Mouse (Mus musculus) naive thymus-derived CD4-positive, alpha-beta T cell, adult 2 months (primary cell): ENCODE measurements around the gene Hmgn5.

Experiments used
- DNase-seq: peaks from one replicate; pipeline ENCODE4 v3.0.0-alpha.2; 2011; ENCODE audit warnings: low read depth

Hmgn5 gene

DNA sequence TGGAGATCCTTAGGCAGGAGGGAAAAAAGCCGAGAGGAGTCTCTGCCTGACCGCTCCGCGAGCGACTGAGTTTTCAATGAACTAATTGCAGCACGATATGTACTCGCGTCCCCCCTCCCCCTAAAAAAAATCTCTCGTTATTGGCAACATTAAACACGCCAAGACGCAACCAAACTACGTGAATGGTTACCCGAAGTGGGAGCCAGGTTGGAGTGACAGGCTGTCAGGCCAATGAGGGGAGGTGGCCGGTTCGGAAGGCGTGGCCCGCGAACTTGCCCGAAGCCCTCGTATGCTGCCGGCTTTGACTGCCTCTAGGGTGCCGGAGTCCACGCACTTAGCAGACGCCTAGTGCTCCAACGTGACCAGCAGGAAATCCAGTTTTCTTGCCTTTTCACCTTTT lies at the start of gene Hmgn5:
TSS of gene Hmgn5 (minus strand) at position 122 of the 400 bp plus-strand sequence.
- peak; percentile 93 for DNase-seq

DNA sequence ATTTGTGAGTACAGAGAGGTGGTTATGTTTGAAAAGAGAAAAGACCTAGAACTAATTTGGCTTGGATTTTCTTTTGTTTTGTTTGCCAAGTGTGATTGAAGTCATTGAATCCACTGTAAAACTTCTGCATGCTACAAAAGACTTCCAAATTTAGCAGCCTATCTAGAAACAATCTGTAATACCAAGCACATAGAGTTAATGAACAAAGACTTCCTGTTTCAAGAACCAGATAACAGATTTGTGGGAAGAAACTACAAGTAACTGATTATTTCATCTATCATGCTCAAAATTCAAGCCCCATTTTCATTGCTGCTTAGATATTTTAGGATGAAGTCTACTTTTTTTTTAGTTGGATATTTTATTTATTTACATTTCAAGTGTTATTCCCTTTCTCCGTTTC lies 34.6 kb upstream of the Hmgn5 start:
- DNase-seq: no peak

DNA sequence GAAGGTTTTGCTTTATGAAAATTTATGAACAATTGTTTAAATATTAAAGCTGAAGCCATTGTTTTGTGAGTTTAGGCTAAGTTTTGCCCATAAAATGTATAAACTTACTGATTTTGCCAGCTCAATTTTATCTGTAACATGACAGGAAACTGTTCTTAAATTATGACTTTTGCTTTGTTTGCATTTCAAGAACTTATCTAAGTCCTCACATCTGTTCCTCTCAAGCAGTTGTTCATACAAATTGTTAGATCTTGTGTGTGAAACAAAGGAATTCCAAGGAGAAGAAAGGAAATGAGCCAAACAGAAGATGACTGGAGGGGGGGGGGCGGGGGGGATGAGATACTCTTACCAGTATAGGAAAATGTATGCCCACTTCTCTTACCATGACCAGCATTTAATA lies 13.0 kb upstream of the Hmgn5 start:
- DNase-seq: no peak

DNA sequence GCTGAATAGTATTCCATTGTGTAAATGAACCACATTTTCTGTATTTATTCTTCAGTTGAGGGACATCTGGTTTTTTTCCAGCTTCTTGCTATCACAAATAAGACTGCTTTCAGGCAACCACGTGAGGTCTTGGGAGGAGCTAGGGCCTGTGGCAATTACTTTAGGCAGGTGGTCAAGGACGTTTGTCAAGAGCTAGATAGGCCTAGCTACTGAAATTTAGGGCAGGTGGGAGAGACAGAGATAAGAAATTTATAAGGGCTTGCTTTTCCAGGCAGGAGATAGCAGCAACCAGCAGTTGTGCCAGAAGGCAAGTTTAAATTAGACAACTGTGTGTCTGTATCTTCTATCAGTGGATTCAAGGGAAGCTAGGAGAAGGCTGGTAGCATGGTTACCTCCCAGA lies 7.7 kb upstream of the Hmgn5 start:
- no peak for DNase-seq

DNA sequence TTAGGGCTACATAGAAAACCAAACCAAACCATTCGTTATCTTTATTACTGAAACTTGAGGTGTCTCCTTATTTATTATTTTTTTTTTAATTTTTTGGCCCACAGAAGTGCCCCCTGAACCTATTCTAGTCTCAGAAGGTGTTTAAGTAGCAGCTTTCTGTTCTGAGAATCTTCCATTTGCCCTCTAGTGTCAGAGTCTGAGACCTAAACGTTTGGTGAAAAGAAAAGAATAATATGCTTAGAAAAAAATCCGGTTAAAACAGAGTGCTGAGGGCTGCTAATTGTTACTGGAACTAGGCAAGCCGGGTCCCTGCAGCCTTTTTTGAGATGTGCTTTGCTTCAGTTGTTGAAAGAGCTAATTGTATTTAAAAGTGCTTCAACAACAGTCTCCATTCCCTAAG lies 962 bp upstream of the Hmgn5 start:
- peak; percentile 39 for DNase-seq

DNA sequence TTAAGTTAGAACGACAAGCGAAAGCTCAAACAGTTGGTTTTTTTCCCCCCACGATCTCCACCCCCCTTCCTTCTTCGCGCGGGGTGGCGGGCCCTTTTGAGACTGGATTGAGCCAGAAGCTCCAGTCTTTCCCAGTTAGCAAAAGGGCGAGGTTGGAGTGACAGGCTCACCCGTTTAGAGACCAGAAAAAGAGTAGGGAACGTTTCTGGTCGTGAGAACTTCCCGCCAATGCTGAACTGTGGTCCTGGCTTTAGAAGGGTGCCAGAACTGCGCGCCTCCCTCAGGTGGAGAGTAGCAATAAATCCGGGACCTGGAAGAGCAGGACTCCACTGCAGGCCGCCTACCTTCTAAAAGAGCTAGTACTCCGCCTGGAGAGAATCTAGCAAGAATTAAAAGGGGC lies 482 bp upstream of the Hmgn5 start:
- no peak for DNase-seq

DNA sequence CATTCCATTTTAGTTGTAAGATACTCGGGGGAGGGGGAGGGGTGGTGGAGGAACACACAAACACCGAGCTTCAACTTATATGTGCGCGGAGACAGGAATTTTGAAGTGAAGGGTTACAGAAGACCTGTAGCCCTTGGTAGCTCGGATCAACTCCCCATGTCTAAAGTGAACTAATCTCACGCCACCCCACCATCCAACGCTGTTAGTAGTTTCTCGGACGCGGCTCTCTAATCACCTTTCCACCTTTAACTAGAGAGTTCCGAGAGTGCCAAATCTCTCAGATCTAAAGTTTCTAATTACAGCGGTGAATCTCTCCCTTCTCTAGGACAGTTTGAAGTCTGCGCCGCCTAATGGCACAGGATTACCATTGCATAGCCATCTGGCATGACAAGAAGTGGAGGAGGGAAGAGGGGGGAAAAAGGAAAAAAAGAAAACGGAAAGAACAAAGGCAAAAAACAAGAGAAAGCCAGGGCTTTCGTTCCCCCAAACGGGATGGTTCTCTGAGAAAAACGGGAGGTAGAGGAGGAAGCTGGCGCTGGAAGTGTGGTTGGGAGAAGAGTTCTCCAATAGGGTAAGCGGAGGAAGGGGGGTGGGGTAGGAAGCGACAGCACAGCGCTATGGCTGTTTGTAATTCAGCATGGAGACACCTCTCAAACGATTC lies 703 bp downstream of the Hmgn5 start:
- peak; percentile 81 for DNase-seq

DNA sequence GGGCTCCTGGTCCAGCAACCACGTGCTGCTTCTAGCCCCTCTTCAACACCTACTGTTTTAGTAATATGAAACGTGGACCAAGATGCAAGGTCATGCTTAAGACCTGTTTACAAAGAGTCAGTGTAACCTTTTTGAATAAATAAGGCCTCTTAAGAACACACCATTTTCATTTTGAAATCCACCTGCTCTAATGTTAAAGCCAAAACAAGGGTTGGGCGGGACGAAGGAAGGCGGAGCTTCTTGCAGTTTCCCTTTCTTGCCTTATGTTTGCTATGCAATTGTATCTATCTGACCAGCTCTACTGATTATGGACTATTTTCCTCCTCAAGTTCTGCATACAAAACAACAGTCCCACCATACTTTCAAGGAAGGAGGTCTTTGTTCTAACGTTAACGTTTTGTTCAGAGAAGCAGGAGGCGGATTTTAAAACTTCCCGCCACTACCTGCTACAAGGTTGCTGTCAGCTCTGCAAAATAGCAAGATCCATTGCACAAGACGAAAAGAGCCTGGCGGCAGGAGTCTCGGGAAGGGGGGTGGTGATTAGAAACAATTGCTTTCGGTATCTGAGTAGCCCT lies 1.5 kb downstream of the Hmgn5 start:
- peak; percentile 57 for DNase-seq

DNA sequence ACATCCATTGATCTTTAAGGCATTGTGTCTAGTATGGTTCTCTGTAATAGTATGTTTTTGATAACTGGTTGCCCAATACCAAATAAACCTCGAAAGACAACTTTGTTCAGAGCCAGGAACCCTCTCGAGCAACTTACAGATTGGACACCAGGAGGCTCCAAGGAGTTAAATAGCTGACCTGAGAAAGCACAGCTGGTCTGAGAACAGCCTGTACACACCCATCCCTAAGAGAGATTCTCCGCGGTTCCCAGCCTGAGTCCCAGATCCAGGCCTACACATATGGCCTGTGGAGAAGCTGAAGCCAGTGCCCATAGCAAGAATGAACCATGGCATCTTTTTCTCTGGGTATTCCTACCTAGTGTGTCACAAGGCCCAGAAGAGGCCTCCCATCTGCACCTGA lies 11.9 kb downstream of the Hmgn5 start:
- DNase-seq: peak; percentile 2
